Mouse (Mus musculus) bone marrow, adult 2 months (tissue): ENCODE results near the gene Jup.

Source experiments
- CTCF ChIP-seq: fragments of 200-500 bp; IDR thresholded peaks from 2 replicates; pipeline ENCODE4 v1.5.1; 2011; ENCODE audit warnings: low read length, control low read depth; ENCODE audit not compliant: control insufficient read depth, insufficient read depth
- POLR2A ChIP-seq: fragments of 200-500 bp; IDR thresholded peaks from 2 replicates; pipeline ENCODE4 v1.6.1; 2011; ENCODE audit warnings: low read depth, mild to moderate bottlenecking, control low read depth, low read length, borderline replicate concordance; ENCODE audit not compliant: control insufficient read depth

DNA sequence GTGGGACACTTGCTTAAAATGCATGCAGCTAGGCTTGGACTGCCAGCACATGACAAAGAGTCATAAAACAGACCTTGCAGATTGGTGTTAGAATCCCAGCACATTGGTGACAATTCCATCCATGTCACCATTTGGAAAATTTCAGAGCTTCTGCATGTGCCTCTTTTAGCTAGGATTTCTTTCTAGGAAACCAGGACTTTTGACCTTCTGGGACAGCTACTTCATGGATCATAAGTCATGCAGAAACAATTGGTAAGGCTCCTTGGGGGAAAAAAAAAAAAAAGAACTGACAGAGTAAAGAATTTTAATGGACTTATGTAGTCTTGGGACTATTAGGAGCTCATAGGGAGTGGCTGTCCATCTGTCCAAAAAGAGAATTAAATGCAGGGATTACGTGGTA is 40.3 kb upstream of the Jup start:
- no peak for TF ChIP-seq CTCF
- TF ChIP-seq POLR2A: no peak
